Mouse (Mus musculus) liver, embryonic 14.5 days (tissue): ENCODE measurements at regions not wholly inside any gene's neighbourhood (a gene's known extent, or its start where the extent isn't known, plus 50 kb on each side); places are given as distances from the start of the nearest gene placed in this dataset.
A peak's percentile ranks its signal among the peaks of the same experiment; 100 is the strongest.

Experiments
- ATAC-seq: fragments of 200-750 bp; cut with Nextera tagmentation; 2 replicates; pipeline ENCODE4 v1.8.0; 2017; ENCODE audit warnings: moderate number of reproducible peaks, mild to moderate bottlenecking, moderate library complexity; ENCODE audit not compliant: insufficient read depth
- DNase-seq, 3 experiments: peaks; one replicate each; pipeline ENCODE4 v3.0.0-alpha.2; 2012 to 2013; ENCODE audit warnings: low read depth in 3 of 3, low spot score in 3 of 3
- H3K27ac ChIP-seq: fragments of 300-500 bp; sonication (generic); 2 replicates; pipeline ENCODE4 v1.5.1; 2014; ENCODE audit warnings: moderate library complexity, mild to moderate bottlenecking, control low read depth, inconsistent platforms
- H3K27me3 ChIP-seq: fragments of 300-500 bp; sonication (generic); 2 replicates; pipeline ENCODE4 v1.6.1; 2014; ENCODE audit warnings: mild to moderate bottlenecking, low read length, moderate library complexity; ENCODE audit not compliant: control insufficient read depth, insufficient read depth
- H3K36me3 ChIP-seq: fragments of 300-500 bp; sonication (generic); replicated peaks from 2 replicates; pipeline ENCODE4 v1.6.1; 2014; ENCODE audit warnings: low read depth; ENCODE audit not compliant: control insufficient read depth, insufficient read depth
- H3K4me1 ChIP-seq, 2 experiments: fragments of 200-500 bp in 1 of 2; fragments of 300-500 bp in 1 of 2; sonication (generic) in 1 of 2; replicated peaks; 2 replicates each; pipeline ENCODE4 v1.6.1; 2012 to 2014; ENCODE audit warnings: antibody characterized with exemption in 1 of 2, inconsistent platforms in 1 of 2, low read length in 1 of 2; ENCODE audit not compliant: control insufficient read depth in 2 of 2, insufficient read depth in 2 of 2
- H3K4me2 ChIP-seq: fragments of 300-500 bp; sonication (generic); 2 replicates; pipeline ENCODE4 v1.6.1; 2014; ENCODE audit warnings: low read depth, mild to moderate bottlenecking, control low read depth, moderate library complexity
- H3K4me3 ChIP-seq, 2 experiments: fragments of 200-500 bp in 1 of 2; fragments of 300-500 bp in 1 of 2; sonication (generic) in 1 of 2; 2 replicates each; pipeline ENCODE4 v1.5.1; 2012 to 2014; ENCODE audit warnings: low read depth in 2 of 2, low read length in 2 of 2, mild to moderate bottlenecking in 2 of 2, control low read depth in 1 of 2, inconsistent platforms in 1 of 2, moderate library complexity in 1 of 2; ENCODE audit not compliant: insufficient read depth in 1 of 2
- H3K9ac ChIP-seq: fragments of 300-500 bp; sonication (generic); replicated peaks from 2 replicates; pipeline ENCODE4 v1.6.1; 2014; ENCODE audit warnings: mild to moderate bottlenecking, control low read depth, moderate library complexity
- H3K9me3 ChIP-seq: fragments of 300-500 bp; sonication (generic); 2 replicates; pipeline ENCODE4 v1.6.1; 2016; ENCODE audit warnings: low read length, mixed read lengths; ENCODE audit not compliant: control insufficient read depth
- CTCF ChIP-seq: IDR thresholded peaks from 2 replicates; pipeline ENCODE4 v1.5.1; 2016; ENCODE audit warnings: antibody characterized with exemption, low read depth, control low read depth
- EP300 ChIP-seq: IDR thresholded peaks from 2 replicates; pipeline ENCODE4 v1.6.1; 2016; ENCODE audit warnings: antibody characterized with exemption, low read depth
- WGBS: fragments of 180-500 bp; shearing (Covaris S2); extraction: QIAGEN DNeasy Blood & Tissue Kit; methylation state at CpG from one replicate; pipeline ENCODE4 v1.1.7; 2014; ENCODE audit not compliant: insufficient replicate concordance; 5-methylcytosine and 5-hydroxymethylcytosine counted together

GRCm38 (mm10) chr10:7298377-7298776 lies 86.3 kb upstream of the Cnksr3 start:
- H3K9ac ChIP-seq = no peak overlapping the region
- H3K4me2 ChIP-seq = no peak overlapping the region
- H3K27me3 ChIP-seq = no peaks in the 10 kb centered on the region
- ATAC-seq = 0 out of 2 replicates have a peak, but pooled peaks have one; percentile 37
- no peak overlapping the region for H3K27ac ChIP-seq
- H3K9me3 ChIP-seq = no peaks in the 10 kb centered on the region
- DNase-seq = no peak
- WGBS = 70% methylated on average over 7 of the region's 7 CpGs
- H3K4me3 ChIP-seq = no peak overlapping the region
- H3K4me1 ChIP-seq = no peaks in the 10 kb centered on the region
- no peaks in the 10 kb centered on the region for H3K36me3 ChIP-seq
- TF ChIP-seq CTCF = no peak
- TF ChIP-seq EP300 = no peak

GRCm38 (mm10) chr10:7295921-7296320 lies 83.9 kb upstream of the Cnksr3 start:
- Histone ChIP-seq H3K36me3 (no peaks in the 10 kb centered on the region), H3K27ac (no peak overlapping the region), H3K27me3 (no peaks in the 10 kb centered on the region), H3K4me2 (no peak overlapping the region), H3K9me3 (no peaks in the 10 kb centered on the region), H3K9ac (no peak overlapping the region), H3K4me3 (no peak overlapping the region), H3K4me1 (no peaks in the 10 kb centered on the region)
- WGBS = 71% methylated on average over 5 of the region's 5 CpGs
- ATAC-seq = no peak
- DNase-seq = no peak
- TF ChIP-seq CTCF (no peak), EP300 (no peak)

- TF ChIP-seq EP300 (no peak), CTCF (no peak)
- 51% methylated on average over 5 of the region's 5 CpGs for WGBS
- Histone ChIP-seq H3K9ac (no peak overlapping the region), H3K4me2 (no peak overlapping the region), H3K27me3 (no peaks in the 10 kb centered on the region), H3K4me3 (no peak overlapping the region), H3K9me3 (no peaks in the 10 kb centered on the region), H3K36me3 (no peaks in the 10 kb centered on the region), H3K27ac (no peak overlapping the region), H3K4me1 (no peaks in the 10 kb centered on the region)
- DNase-seq (no peak), ATAC-seq (no peak)
Observed at GRCm38 (mm10) chr10:7293203-7293602, 81.2 kb upstream of the Cnksr3 start.

- Histone ChIP-seq H3K36me3 (no peaks in the 10 kb centered on the region), H3K4me1 (no peaks in the 10 kb centered on the region), H3K4me2 (no peak overlapping the region), H3K9me3 (no peaks in the 10 kb centered on the region), H3K27ac (no peak overlapping the region), H3K4me3 (no peak overlapping the region), H3K9ac (no peak overlapping the region), H3K27me3 (no peaks in the 10 kb centered on the region)
- WGBS = 47% methylated on average over 10 of the region's 10 CpGs
- DNase-seq (no peak), ATAC-seq (no peak)
- no peak for TF ChIP-seq CTCF
Observed at GRCm38 (mm10) chr10:7289773-7290411, 77.9 kb upstream of the Cnksr3 start.

- Histone ChIP-seq H3K27me3 (no peaks in the 10 kb centered on the region), H3K36me3 (no peaks in the 10 kb centered on the region), H3K9me3 (no peaks in the 10 kb centered on the region), H3K4me2 (no peak overlapping the region), H3K9ac (no peak overlapping the region), H3K4me1 (no peaks in the 10 kb centered on the region), H3K27ac (no peak overlapping the region), H3K4me3 (no peak overlapping the region)
- no peak for ATAC-seq
- DNase-seq = no peak
- no peak for TF ChIP-seq CTCF
- TF ChIP-seq EP300 = no peak
- 53% methylated on average over 7 of the region's 7 CpGs for WGBS
Observed at GRCm38 (mm10) chr10:7285112-7285905, 73.3 kb upstream of the Cnksr3 start.
